Mouse (Mus musculus) forebrain, embryonic 11.5 days (tissue): ENCODE results near the gene Rragb. TPM values are rescaled to one million over a fixed set of nuclear protein-coding genes. Genes with fewer than 3 reads are reported as not detected.

Source experiments
- ATAC-seq: fragments of 200-750 bp; cut with Nextera tagmentation; replicated peaks from 2 replicates; pipeline ENCODE4 v1.8.0; 2017; ENCODE audit warnings: moderate TSS enrichment; ENCODE audit not compliant: low FRiP score
- DNase-seq: peaks from one replicate; pipeline ENCODE4 v3.0.0-alpha.2; 2017; ENCODE audit warnings: low spot score
- H3K27ac ChIP-seq: fragments of 300-500 bp; sonication (generic); 2 replicates; pipeline ENCODE4 v1.5.1; 2014; ENCODE audit warnings: low read depth, low read length
- H3K27me3 ChIP-seq: fragments of 300-500 bp; sonication (generic); 2 replicates; pipeline ENCODE4 v1.6.1; 2014; ENCODE audit warnings: mild to moderate bottlenecking, low read length, mixed read lengths; ENCODE audit not compliant: control insufficient read depth, insufficient read depth
- H3K36me3 ChIP-seq: fragments of 300-500 bp; sonication (generic); 2 replicates; pipeline ENCODE4 v1.6.1; 2014; ENCODE audit warnings: mild to moderate bottlenecking, low read length, moderate library complexity, mixed read lengths; ENCODE audit not compliant: control insufficient read depth, insufficient read depth
- H3K4me1 ChIP-seq: fragments of 300-500 bp; sonication (generic); replicated peaks from 2 replicates; pipeline ENCODE4 v1.6.1; 2014; ENCODE audit warnings: low read length, mixed read lengths; ENCODE audit not compliant: control insufficient read depth, insufficient read depth
- H3K4me2 ChIP-seq: fragments of 300-500 bp; sonication (generic); 2 replicates; pipeline ENCODE4 v1.6.1; 2014; ENCODE audit warnings: low read depth, mild to moderate bottlenecking, low read length, moderate library complexity, mixed read lengths; ENCODE audit not compliant: severe bottlenecking
- H3K4me3 ChIP-seq: fragments of 300-500 bp; sonication (generic); 2 replicates; pipeline ENCODE4 v1.5.1; 2014; ENCODE audit warnings: low read depth, low read length
- H3K9ac ChIP-seq: fragments of 300-500 bp; sonication (generic); 2 replicates; pipeline ENCODE4 v1.6.1; 2014; ENCODE audit warnings: low read length
- H3K9me3 ChIP-seq: fragments of 300-500 bp; sonication (generic); 2 replicates; pipeline ENCODE4 v1.6.1; 2016; ENCODE audit warnings: low read length, mixed read lengths; ENCODE audit not compliant: control insufficient read depth
- WGBS: fragments of 180-500 bp; shearing (Covaris S2); extraction: QIAGEN DNeasy Blood & Tissue Kit; methylation state at CpG from one replicate; pipeline ENCODE4 v1.1.7; 2014; 5-methylcytosine and 5-hydroxymethylcytosine counted together
- polyA plus RNA-seq: library from polyadenylated mRNA; unstranded; fragments of >200 nt; fragmentation: Nextera tagmentation; extraction: Ambion mirVana; gene quantifications from 2 replicates; pipeline ENCODE4 v1.2.1, GENCODE M21; 2014

Rragb gene
- polyA plus RNA-seq, 1 experiment from 2014 or later: 9.2 TPM

GRCm38 (mm10) chrX:153211101-153211500 is 71.3 kb downstream of the Rragb start:
- H3K9me3 ChIP-seq: no peaks in the 10 kb centered on the region
- 72% methylated on average over 1 of the region's 1 CpGs for WGBS
- DNase-seq (no peak), ATAC-seq (no peak)
- no peak overlapping the region for H3K27ac ChIP-seq
- no peaks in the 10 kb centered on the region for H3K36me3 ChIP-seq
- H3K27me3 ChIP-seq: no peaks in the 10 kb centered on the region
- H3K9ac ChIP-seq: no peak overlapping the region
- no peaks in the 10 kb centered on the region for H3K4me1 ChIP-seq
- H3K4me3 ChIP-seq: no peak overlapping the region
- H3K4me2 ChIP-seq: no peak overlapping the region

Other genes with a start within 250 kb of the Rragb start
- gene Usp51, start 133.5 kb upstream of the Rragb start, polyA plus RNA-seq: 6.4 and 8.2 TPM in 2 replicates
- 85.7 and 90.6 TPM in 2 replicates for gene Mageh1, start 102.4 kb upstream of the Rragb start, polyA plus RNA-seq
- gene Foxr2, start 21.2 kb upstream of the Rragb start, polyA plus RNA-seq: 0.31 and 0.63 TPM in 2 replicates
- 2.2 and 2.5 TPM in 2 replicates for gene Klf8, start 97.5 kb downstream of the Rragb start, polyA plus RNA-seq